Mouse (Mus musculus): ENCODE data around the gene Ap4b1. TPM values are rescaled to one million over a fixed set of nuclear protein-coding genes. Genes with fewer than 3 reads are reported as not detected.

The Ap4b1 gene
- polyA plus RNA-seq, 1 experiment from 2014 or later: 16.2 TPM

- Histone ChIP-seq H3K27me3 (replicated peaks) (no peaks in the 10 kb centered on the region), H3K27ac (ENCODE audit: poor library complexity, severe bottlenecking) (no peak overlapping the region), H3K36me3 (no peaks in the 10 kb centered on the region), H3K4me2 (no peak overlapping the region), H3K9ac (no peak overlapping the region), H3K4me1 (replicated peaks) (0 out of 2 replicates have a peak, but pooled peaks cover 6% of the 10 kb centered on the region), H3K4me3 (no peak overlapping the region), H3K9me3 (replicated peaks) (no peaks in the 10 kb centered on the region)
- 81% methylated on average over 7 of the region's 7 CpGs for WGBS
- ATAC-seq (ENCODE audit: insufficient number of reproducible peaks, low FRiP score): no peak
These were observed 47.9 kb downstream of the Ap4b1 start for GRCm38 (mm10) chr3:103857036-103857805.

GRCm38 (mm10) chr3:103857977-103858563 lies 48.8 kb downstream of the Ap4b1 start:
- 0 out of 2 replicates have a peak, but pooled peaks cover 6% of the 10 kb centered on the region for H3K4me1 ChIP-seq (replicated peaks)
- H3K27ac ChIP-seq (ENCODE audit: poor library complexity, severe bottlenecking): no peak overlapping the region
- ATAC-seq (ENCODE audit: insufficient number of reproducible peaks, low FRiP score): no peak
- WGBS: 82% methylated on average over 6 of the region's 6 CpGs
- H3K36me3 ChIP-seq: no peaks in the 10 kb centered on the region
- no peaks in the 10 kb centered on the region for H3K9me3 ChIP-seq (replicated peaks)
- H3K9ac ChIP-seq: no peak overlapping the region
- no peak overlapping the region for H3K4me3 ChIP-seq
- H3K27me3 ChIP-seq (replicated peaks): no peaks in the 10 kb centered on the region
- H3K4me2 ChIP-seq: no peak overlapping the region

- no peak within 1 kb of the TSS for H3K9ac ChIP-seq
- H3K4me1 ChIP-seq (replicated peaks): 0 out of 2 replicates have a peak, but pooled peaks cover 6% of the 10 kb centered on the region
- H3K27ac ChIP-seq (ENCODE audit: poor library complexity, severe bottlenecking): peak within 1 kb of the TSS; percentile 9; the same call in 1 of the 2 replicates
- no peak within 1 kb of the TSS for H3K4me2 ChIP-seq
- H3K27me3 ChIP-seq (replicated peaks): no peaks in the 10 kb centered on the region
- no peaks in the 10 kb centered on the region for H3K36me3 ChIP-seq
- no peak within 1 kb of the TSS for H3K4me3 ChIP-seq
- no peaks in the 10 kb centered on the region for H3K9me3 ChIP-seq (replicated peaks)
- no peak for ATAC-seq (ENCODE audit: insufficient number of reproducible peaks, low FRiP score)
- WGBS: 68% methylated on average over 12 of the region's 12 CpGs
These were observed 49.8 kb downstream of the Ap4b1 start, which contains the start of gene Ptpn22 for GRCm38 (mm10) chr3:103858881-103859801. Gene Ptpn22 (plus strand): TSS chr3:103859795.

- Histone ChIP-seq H3K9ac (no peak overlapping the region), H3K4me1 (replicated peaks) (0 out of 2 replicates have a peak, but pooled peaks cover 6% of the 10 kb centered on the region), H3K27me3 (replicated peaks) (no peaks in the 10 kb centered on the region), H3K4me3 (no peak overlapping the region), H3K36me3 (no peaks in the 10 kb centered on the region), H3K4me2 (no peak overlapping the region), H3K9me3 (replicated peaks) (no peaks in the 10 kb centered on the region), H3K27ac (ENCODE audit: poor library complexity, severe bottlenecking) (peak overlapping the region; percentile 9; the same call in 1 of the 2 replicates)
- 65% methylated on average over 6 of the region's 6 CpGs for WGBS
- ATAC-seq (ENCODE audit: insufficient number of reproducible peaks, low FRiP score): no peak; the same call in 1 of the 2 replicates
These were observed 50.6 kb downstream of the Ap4b1 start for GRCm38 (mm10) chr3:103859851-103860391.

- Histone ChIP-seq H3K4me3 (no peak overlapping the region), H3K4me1 (replicated peaks) (0 out of 2 replicates have a peak, but pooled peaks cover 6% of the 10 kb centered on the region), H3K4me2 (no peak overlapping the region), H3K9ac (no peak overlapping the region), H3K27ac (ENCODE audit: poor library complexity, severe bottlenecking) (no peak overlapping the region), H3K27me3 (replicated peaks) (no peaks in the 10 kb centered on the region), H3K9me3 (replicated peaks) (no peaks in the 10 kb centered on the region), H3K36me3 (no peaks in the 10 kb centered on the region)
- no peak for ATAC-seq (ENCODE audit: insufficient number of reproducible peaks, low FRiP score)
- WGBS: 71% methylated on average over 4 of the region's 4 CpGs
These were observed 53.5 kb downstream of the Ap4b1 start for GRCm38 (mm10) chr3:103862721-103863220.

GRCm38 (mm10) chr3:103864200-103864599 lies 54.9 kb downstream of the Ap4b1 start:
- Histone ChIP-seq H3K36me3 (no peaks in the 10 kb centered on the region), H3K9ac (no peak overlapping the region), H3K27ac (ENCODE audit: poor library complexity, severe bottlenecking) (no peak overlapping the region), H3K27me3 (replicated peaks) (no peaks in the 10 kb centered on the region), H3K4me3 (no peak overlapping the region), H3K4me1 (replicated peaks) (0 out of 2 replicates have a peak, but pooled peaks cover 6% of the 10 kb centered on the region), H3K9me3 (replicated peaks) (no peaks in the 10 kb centered on the region), H3K4me2 (no peak overlapping the region)
- no peak for ATAC-seq (ENCODE audit: insufficient number of reproducible peaks, low FRiP score)
- WGBS: 84% methylated on average over 6 of the region's 6 CpGs

GRCm38 (mm10) chr3:103867424-103867971 lies 58.2 kb downstream of the Ap4b1 start:
- Histone ChIP-seq H3K4me3 (no peak overlapping the region), H3K9ac (no peak overlapping the region), H3K4me1 (replicated peaks) (no peaks in the 10 kb centered on the region), H3K27ac (ENCODE audit: poor library complexity, severe bottlenecking) (no peak overlapping the region), H3K27me3 (replicated peaks) (no peaks in the 10 kb centered on the region), H3K9me3 (replicated peaks) (no peaks in the 10 kb centered on the region), H3K4me2 (no peak overlapping the region), H3K36me3 (no peaks in the 10 kb centered on the region)
- WGBS: 84% methylated on average over 5 of the region's 5 CpGs
- no peak for ATAC-seq (ENCODE audit: insufficient number of reproducible peaks, low FRiP score)

- no peak for ATAC-seq (ENCODE audit: insufficient number of reproducible peaks, low FRiP score)
- WGBS: 77% methylated on average over 4 of the region's 4 CpGs
- no peak overlapping the region for H3K27ac ChIP-seq (ENCODE audit: poor library complexity, severe bottlenecking)
- H3K36me3 ChIP-seq: no peaks in the 10 kb centered on the region
- H3K9me3 ChIP-seq (replicated peaks): no peaks in the 10 kb centered on the region
- H3K4me1 ChIP-seq (replicated peaks): no peaks in the 10 kb centered on the region
- H3K9ac ChIP-seq: no peak overlapping the region
- H3K4me2 ChIP-seq: no peak overlapping the region
- no peak overlapping the region for H3K4me3 ChIP-seq
- peaks cover 2% of the 10 kb centered on the region; the same call in 1 of the 2 replicates for H3K27me3 ChIP-seq (replicated peaks)
These were observed 58.7 kb downstream of the Ap4b1 start for GRCm38 (mm10) chr3:103868008-103868407.
